In genomic region chr1:188118125-188118524, GRCm38 (mm10) we compare ENCODE assay signal across 9 mouse cellular contexts.
DNase-seq lines count a peak whose midpoint lies in the region; ATAC-seq and TF ChIP-seq lines count a peak whose summit lies in the region.
"Had no signal": no experiment of that assay in that cellular context is flagged by ENCODE, and none has a peak within 500 bp of the region (broad histone marks: within the 10 kb centered on the region; RNA-seq: fewer than 3 reads in every experiment).

No protein-coding gene starts in this region.

- no peaks in the 10 kb centered on the region for H3K36me3 ChIP-seq in lung, embryonic 15.5 days
- H3K36me3 ChIP-seq: limb, embryonic 12.5 days had no signal

- H3K27ac ChIP-seq in lung, embryonic 15.5 days: peak overlapping the region; percentile 43
- H3K27ac ChIP-seq: limb, embryonic 12.5 days had no signal

- H3K4me3 ChIP-seq in lung, embryonic 15.5 days: no peak overlapping the region
- H3K4me3 ChIP-seq: limb, embryonic 12.5 days had no signal

- no peak overlapping the region for H3K9ac ChIP-seq in lung, embryonic 15.5 days
- H3K9ac ChIP-seq: limb, embryonic 12.5 days had no signal

- no peak for TF ChIP-seq CTCF in brain, embryonic 14.5 days (IDR thresholded peaks at IDR 0.05; ENCODE audit: borderline replicate concordance, extremely low read depth, insufficient read depth, insufficient read length)

- peaks cover 7% of the 10 kb centered on the region; the same call in 1 of the 2 replicates for H3K4me1 ChIP-seq in lung, embryonic 15.5 days

- ATAC-seq in cerebellum, adult (ENCODE audit: insufficient number of reproducible peaks, low FRiP score, low TSS enrichment): no peak
- ATAC-seq in lung, embryonic 15.5 days (ENCODE audit: borderline replicate concordance, extremely low read depth, low FRiP score, low TSS enrichment): peak; percentile 95

- TF ChIP-seq POLR2A in brain, embryonic 14.5 days (IDR thresholded peaks at IDR 0.05; ENCODE audit: borderline replicate concordance, extremely low read depth, insufficient read depth, insufficient read length, poor library complexity, severe bottlenecking): no peak

- no peak overlapping the region; the same call in 1 of the 2 replicates for H3K4me2 ChIP-seq in lung, embryonic 15.5 days
- H3K4me2 ChIP-seq: limb, embryonic 12.5 days had no signal

- H3K9me3 ChIP-seq in lung, embryonic 15.5 days: no peaks in the 10 kb centered on the region
- H3K9me3 ChIP-seq: limb, embryonic 12.5 days had no signal

- peak; percentile 67 to 81 for DNase-seq in cerebellum, postnatal 10 days
- peak; percentile 95 for DNase-seq in brain, embryonic 14.5 days (ENCODE audit: low read depth)
- DNase-seq in heart, adult 8-10 months (ENCODE audit: low spot score): peak; percentile 65
- DNase-seq in kidney, postnatal 10 days: peak; percentile 81
- peak; percentile 79 for DNase-seq in right cerebral cortex, postnatal 4 days
- DNase-seq in thymus, adult 18-20 months: no peak

- 8% methylated on average over 3 of the region's 3 CpGs for whole genome bisulfite sequencing in lung, embryonic 15.5 days

- no peaks in the 10 kb centered on the region for H3K27me3 ChIP-seq in lung, embryonic 15.5 days
- H3K27me3 ChIP-seq: limb, embryonic 12.5 days had no signal

Comparison
In these comparisons a context has a peak if more than half of its experiments do, and no peak if none do; other contexts are left out.
1. DNase-seq: peak in cerebellum, postnatal 10 days (2 of 2), brain, embryonic 14.5 days (single experiment), heart, adult 8-10 months (single experiment), kidney, postnatal 10 days (single experiment) and right cerebral cortex, postnatal 4 days (single experiment); none in thymus, adult 18-20 months (0 of 2).